Mouse (Mus musculus) layer of hippocampus, adult 11-12 months (tissue): ENCODE data around the gene Mafk.
A peak's percentile ranks its signal among the peaks of the same experiment; 100 is the strongest.

Experiments
- DNase-seq: peaks from one replicate; pipeline ENCODE4 v3.0.0; 2022; ENCODE audit warnings: low spot score

The Mafk gene

GRCm38 (mm10) chr5:139818801-139819200 lies 27.5 kb downstream of the Mafk start:
- DNase-seq = no peak

GRCm38 (mm10) chr5:139819538-139820181 lies 28.3 kb downstream of the Mafk start, which contains the start of gene Tmem184a:
Gene Tmem184a (minus strand): TSS chr5:139819917.
- no peak for DNase-seq

GRCm38 (mm10) chr5:139821466-139822459 lies 30.4 kb downstream of the Mafk start:
- no peak for DNase-seq

GRCm38 (mm10) chr5:139824531-139824930 lies 33.2 kb downstream of the Mafk start:
- DNase-seq = no peak

DNA sequence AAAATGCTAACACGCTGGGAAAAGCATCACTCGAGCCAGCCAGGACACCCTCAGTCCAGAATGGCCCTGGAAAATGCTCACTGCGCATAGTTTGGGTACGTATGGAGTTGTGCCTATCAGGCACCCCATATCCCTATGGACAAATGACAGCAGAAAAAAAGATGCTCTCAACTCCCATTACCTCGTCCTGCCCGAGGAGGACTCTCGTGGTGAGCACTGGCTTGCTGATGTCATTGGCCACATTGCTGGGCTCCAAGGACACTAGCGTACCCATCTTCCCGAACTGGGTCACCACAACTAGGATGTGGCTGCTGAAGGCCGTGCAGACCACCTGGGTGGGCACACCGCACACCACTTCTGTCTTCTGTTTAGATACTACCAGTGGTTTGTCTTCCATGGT lies 34.6 kb downstream of the Mafk start:
- DNase-seq = no peak

- peak; percentile 87 for DNase-seq
Measured at GRCm38 (mm10) chr5:139826357-139827055, 35.2 kb downstream of the Mafk start, which contains the start of the genes Gm26938 and Psmg3. Gene Gm26938 (minus strand): TSS chr5:139826407. Gene Psmg3 (minus strand): TSS chr5:139826885.

DNA sequence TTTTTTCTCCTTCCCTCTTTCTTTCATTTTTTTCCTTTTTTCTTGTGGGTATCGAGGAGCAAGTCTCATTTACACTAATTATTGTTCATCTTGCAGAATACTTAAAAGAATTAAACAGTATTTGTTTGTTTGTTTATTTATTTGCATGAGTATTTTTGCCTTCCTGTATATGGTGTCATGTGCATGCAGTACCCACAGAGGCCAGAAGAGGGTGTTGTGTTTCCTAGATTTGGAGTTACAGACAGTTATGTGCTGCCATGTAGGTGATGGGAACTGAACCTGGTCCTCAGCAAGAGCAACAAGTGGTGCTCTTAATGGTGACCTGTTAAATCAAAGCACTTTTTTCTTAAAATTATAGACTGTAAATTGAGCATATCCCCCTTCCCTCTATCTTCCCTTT lies 36.3 kb downstream of the Mafk start:
- DNase-seq = no peak

- no peak for DNase-seq
Measured at GRCm38 (mm10) chr5:139829384-139829783, 38.1 kb downstream of the Mafk start.

GRCm38 (mm10) chr5:139830734-139831133 lies 39.4 kb downstream of the Mafk start:
- DNase-seq = no peak

DNA sequence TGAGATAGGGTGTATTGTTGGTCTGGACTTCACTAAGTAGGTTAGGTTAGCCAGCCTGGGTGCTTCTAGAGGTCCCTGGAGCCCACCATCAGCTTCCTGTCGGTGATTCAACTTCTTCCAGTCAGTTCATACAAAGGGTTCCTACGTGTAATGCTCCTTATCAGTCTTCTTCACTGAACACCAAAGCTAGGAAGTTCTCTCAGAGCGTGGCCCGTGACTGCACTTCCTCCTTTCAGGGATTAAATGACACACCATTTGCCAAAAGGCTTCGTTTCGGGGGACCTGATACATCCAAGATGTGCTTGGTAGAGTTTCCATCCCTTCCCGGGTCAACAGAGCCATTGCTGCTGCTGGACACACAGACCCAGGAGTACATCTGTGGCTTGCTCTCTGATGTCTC lies 40.8 kb downstream of the Mafk start:
- no peak for DNase-seq

DNA sequence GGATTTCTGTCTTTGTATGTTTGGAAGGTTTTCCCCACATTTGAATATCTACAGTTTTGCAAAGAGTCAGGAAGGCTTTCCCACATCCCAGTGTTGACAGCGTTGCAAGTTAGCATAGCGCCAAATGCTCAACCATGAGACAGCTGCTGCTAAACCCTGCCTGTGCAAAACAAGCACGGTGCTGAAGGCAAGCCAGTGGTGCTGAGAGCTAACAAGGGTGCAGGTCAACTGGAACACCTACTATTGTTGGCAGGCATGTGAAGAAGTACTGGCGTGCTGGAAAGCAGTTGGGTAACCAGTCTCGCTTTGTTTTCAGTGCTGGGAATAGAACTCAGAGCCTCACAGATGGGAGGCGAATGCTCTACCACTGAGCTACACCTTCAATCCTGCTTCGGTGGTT lies 44.4 kb downstream of the Mafk start:
- DNase-seq = no peak

DNA sequence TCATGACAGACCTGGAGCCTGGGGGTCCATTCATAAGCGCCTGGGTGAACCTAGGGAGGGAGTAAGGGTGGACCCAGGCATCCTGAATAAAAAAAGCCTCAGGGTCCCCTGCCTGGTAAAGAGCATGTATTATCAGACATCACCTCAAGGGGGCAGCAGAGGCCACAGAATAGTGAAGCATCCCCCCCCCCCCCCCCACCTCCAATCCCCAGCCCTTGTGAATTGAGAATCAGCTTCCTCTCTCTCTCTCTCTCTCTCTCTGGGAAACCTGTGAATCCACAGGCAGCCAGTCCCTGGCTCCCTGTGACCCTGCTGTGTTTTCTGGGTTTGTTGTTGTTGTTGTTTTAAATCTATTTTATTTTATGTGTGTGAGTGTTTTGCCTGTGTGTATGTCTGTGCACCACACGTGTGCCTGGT lies 47.2 kb downstream of the Mafk start:
- DNase-seq = peak; percentile 54

- no peak for DNase-seq
Measured at GRCm38 (mm10) chr5:139839142-139839541, 47.8 kb downstream of the Mafk start.

DNA sequence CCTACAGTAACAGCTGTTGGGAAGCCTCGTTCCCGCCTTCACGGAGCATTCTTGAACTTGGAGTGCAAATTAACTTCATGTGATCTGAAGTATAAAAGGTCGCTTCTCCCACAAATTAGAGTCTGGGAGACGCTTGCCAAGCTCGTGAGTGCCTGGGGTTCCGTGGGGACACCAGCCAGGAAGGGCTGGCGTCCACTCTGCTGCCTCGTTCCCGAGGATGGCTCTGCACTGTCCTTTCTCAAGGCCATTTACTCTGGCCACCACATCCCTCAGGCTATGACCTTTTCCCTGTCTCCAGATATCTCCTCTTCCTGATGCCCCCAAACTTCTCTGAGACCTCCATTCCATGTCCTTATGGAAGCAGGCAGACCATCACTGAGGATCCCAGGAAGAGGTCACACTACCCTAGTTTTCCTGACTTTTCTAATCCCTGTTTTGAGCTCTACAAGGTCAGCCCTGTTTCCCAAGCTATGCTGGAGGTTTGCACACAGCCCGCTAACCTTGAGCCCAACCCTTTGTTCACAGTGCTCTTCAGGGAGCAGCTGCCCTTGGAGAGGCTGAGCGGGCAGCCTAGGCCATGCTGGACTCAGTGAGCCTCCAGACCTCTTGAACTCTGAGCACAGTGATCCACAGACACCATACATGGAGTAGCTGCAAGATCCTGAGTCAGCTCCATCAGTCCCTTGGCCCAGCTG lies 58.5 kb downstream of the Mafk start:
- DNase-seq = no peak
